Mouse (Mus musculus) retina, postnatal 1 day (tissue): ENCODE data around the gene Tas2r119.
"Not testable (repeated sequence)": the region's sequence is repeated elsewhere in the genome, so short reads cannot be mapped to it uniquely, and the experiment has no call there.

ENCODE experiments used
- DNase-seq: peaks from one replicate; pipeline ENCODE4 v3.0.0-alpha.2; 2012

Tas2r119 gene

GRCm38 (mm10) chr15:32176989-32177388 lies at the start of gene Tas2r119:
Tas2r119 (plus strand) TSS chr15:32177289.
- no peak for DNase-seq

- DNase-seq: no peak
Observed at GRCm38 (mm10) chr15:32132315-32132714, 44.8 kb upstream of the Tas2r119 start.

GRCm38 (mm10) chr15:32141657-32142056 lies 35.4 kb upstream of the Tas2r119 start:
- no peak for DNase-seq

GRCm38 (mm10) chr15:32144269-32144668 lies 32.8 kb upstream of the Tas2r119 start:
- DNase-seq: no peak

GRCm38 (mm10) chr15:32153404-32153803 lies 23.7 kb upstream of the Tas2r119 start:
- no peak for DNase-seq

- DNase-seq: peak; percentile 57
Observed at GRCm38 (mm10) chr15:32153857-32154449, 23.1 kb upstream of the Tas2r119 start.

- DNase-seq: no peak
Observed at GRCm38 (mm10) chr15:32156126-32156525, 21.0 kb upstream of the Tas2r119 start.

GRCm38 (mm10) chr15:32160281-32160680 lies 16.8 kb upstream of the Tas2r119 start:
- no peak for DNase-seq

- peak; percentile 22 for DNase-seq
Observed at GRCm38 (mm10) chr15:32171764-32172163, 5.3 kb upstream of the Tas2r119 start.

GRCm38 (mm10) chr15:32172175-32172987 lies 4.7 kb upstream of the Tas2r119 start:
- DNase-seq: peak; percentile 83

- no peak for DNase-seq
Observed at GRCm38 (mm10) chr15:32172988-32173329, 4.1 kb upstream of the Tas2r119 start.

GRCm38 (mm10) chr15:32180010-32180725 lies 3.1 kb downstream of the Tas2r119 start:
- DNase-seq: no peak

- no peak for DNase-seq
Observed at GRCm38 (mm10) chr15:32182026-32182425, 4.9 kb downstream of the Tas2r119 start.

- DNase-seq: no peak
Observed at GRCm38 (mm10) chr15:32184964-32185363, 7.9 kb downstream of the Tas2r119 start.

- no peak for DNase-seq
Observed at GRCm38 (mm10) chr15:32189879-32190278, 12.8 kb downstream of the Tas2r119 start.

GRCm38 (mm10) chr15:32190436-32190835 lies 13.3 kb downstream of the Tas2r119 start:
- no peak for DNase-seq

- no peak for DNase-seq
Observed at GRCm38 (mm10) chr15:32192948-32193347, 15.9 kb downstream of the Tas2r119 start.

- peak; percentile 50 for DNase-seq
Observed at GRCm38 (mm10) chr15:32198076-32198475, 21.0 kb downstream of the Tas2r119 start.

GRCm38 (mm10) chr15:32198561-32198960 lies 21.5 kb downstream of the Tas2r119 start:
- DNase-seq: no peak

GRCm38 (mm10) chr15:32203242-32203641 lies 26.2 kb downstream of the Tas2r119 start:
- DNase-seq: no peak

GRCm38 (mm10) chr15:32204908-32205307 lies 27.8 kb downstream of the Tas2r119 start:
- no peak for DNase-seq

- not testable (repeated sequence) for DNase-seq
Observed at GRCm38 (mm10) chr15:32214687-32215086, 37.6 kb downstream of the Tas2r119 start.

- no peak for DNase-seq
Observed at GRCm38 (mm10) chr15:32223028-32223427, 45.9 kb downstream of the Tas2r119 start.

GRCm38 (mm10) chr15:32225394-32225793 lies 48.3 kb downstream of the Tas2r119 start:
- no peak for DNase-seq
